Mouse (Mus musculus): Measurements from ENCODE around the gene Prim1.
"Not testable (repeated sequence)": the region's sequence is repeated elsewhere in the genome, so short reads cannot be mapped to it uniquely, and the experiment has no call there.

Gene Prim1

DNA sequence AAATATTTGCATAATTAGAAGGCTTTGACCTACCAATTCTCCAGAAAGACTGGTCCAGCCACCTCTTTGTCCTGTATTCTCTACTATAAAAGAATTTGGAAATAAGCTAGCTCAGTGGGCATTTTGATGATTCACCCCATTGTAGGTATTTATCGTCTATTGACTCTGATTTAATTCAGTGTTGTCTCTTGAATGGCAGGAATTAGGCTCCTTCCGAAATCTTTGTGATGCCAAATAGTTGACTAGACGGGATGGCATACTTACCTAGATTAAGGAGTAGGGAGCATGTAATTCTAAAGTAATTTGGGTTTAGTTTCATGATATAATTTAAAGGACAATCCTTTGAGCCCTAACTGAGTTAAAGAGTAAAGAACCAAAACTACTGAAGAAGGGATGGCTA lies 23.0 kb downstream of the Prim1 start:
- DNase-seq (ENCODE audit: low spot score in 2 of 2) = no peak

DNA sequence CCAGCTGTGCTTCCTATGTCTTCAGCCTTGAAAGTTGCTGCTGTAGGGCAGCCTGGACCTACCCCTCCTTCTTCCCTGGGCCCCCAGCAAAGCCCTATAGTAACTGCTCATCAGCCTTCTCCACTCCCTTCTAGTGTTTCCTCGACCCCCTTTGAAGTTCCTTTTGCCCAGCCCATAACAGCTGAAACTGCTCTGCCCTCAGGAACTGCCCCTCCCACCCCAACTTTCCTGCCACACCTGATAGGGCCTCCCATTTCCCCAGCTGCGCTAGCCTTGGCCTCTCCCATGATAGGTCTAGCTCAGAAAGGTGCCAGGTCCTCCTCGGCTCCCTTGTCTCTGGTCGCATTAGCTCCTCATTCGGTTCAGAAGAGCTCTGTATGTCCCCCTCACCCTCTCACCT lies 24.2 kb downstream of the Prim1 start:
- no peak for DNase-seq (ENCODE audit: low spot score in 2 of 2)

DNA sequence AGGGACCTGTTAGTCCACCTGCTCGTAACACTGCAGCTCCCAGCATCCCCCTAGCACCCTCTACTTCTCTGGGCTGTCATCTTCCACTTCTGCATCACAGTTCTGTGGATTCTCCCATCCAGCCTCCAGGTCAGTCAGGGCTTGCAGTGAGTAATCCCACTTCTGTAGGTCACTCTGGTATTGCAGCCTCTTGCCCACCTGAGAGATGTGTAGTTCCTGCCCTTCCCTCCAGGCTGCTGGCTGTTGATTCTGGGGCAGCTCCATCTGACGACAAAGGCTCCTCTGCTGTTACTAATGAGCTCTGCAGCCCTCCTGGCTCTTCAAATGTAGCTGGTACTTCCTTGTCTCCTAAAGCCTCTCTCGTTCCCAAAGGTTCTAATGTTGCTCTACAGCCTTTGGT lies 24.9 kb downstream of the Prim1 start:
- no peak for DNase-seq (ENCODE audit: low spot score in 2 of 2)

DNA sequence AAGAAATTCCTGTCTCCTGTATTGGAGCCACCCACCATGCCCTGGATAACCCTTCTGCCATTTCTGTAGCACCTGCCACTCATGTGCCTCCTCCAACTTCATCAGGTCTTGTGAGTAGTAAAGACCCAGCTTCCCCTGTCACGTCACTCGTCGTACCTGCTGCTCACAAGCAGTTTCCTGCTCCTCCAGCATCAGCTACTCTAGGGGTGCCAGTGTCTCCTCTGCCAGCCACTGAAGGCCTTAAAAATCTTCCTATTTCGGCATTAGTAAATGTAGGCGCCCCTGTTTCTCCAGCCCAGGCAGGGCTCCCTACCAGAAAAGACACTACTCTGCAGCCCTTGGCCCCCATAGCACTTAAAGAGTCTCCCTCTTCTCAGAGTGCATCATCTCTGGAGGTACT lies 25.3 kb downstream of the Prim1 start:
- no peak for DNase-seq (ENCODE audit: low spot score in 2 of 2)

DNA sequence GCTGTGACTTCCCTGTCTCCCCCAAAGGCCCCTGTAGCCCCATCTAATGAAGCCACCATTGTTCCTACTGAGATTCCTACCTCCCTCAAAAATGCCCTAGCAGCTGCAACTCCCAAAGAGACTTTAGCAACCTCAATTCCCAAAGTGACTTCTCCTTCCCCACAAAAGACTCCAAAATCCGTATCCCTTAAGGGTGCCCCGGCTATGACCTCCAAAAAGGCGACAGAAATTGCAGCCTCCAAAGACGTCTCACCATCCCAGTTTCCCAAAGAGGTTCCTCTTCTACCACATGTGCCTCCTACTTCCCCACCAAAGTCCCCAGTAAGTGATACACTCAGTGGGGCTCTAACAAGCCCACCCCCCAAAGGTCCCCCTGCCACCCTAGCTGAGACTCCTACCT lies 26.7 kb downstream of the Prim1 start:
- no peak for DNase-seq (ENCODE audit: low spot score in 2 of 2)

DNA sequence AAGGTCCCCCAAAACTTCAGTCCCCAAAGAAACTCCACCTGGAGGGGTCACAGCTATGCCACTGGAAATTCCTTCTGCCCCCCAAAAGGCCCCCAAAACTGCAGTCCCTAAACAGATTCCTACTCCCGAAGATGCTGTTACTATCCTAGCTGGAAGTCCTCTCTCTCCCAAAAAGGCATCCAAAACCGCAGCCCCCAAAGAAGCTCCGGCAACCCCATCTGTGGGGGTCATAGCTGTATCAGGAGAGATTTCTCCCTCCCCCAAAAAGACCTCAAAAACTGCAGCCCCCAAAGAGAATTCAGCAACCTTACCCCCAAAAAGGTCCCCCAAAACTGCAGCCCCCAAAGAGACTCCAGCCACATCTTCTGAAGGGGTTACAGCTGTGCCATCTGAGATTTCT lies 27.5 kb downstream of the Prim1 start:
- no peak for DNase-seq (ENCODE audit: low spot score in 2 of 2)

DNA sequence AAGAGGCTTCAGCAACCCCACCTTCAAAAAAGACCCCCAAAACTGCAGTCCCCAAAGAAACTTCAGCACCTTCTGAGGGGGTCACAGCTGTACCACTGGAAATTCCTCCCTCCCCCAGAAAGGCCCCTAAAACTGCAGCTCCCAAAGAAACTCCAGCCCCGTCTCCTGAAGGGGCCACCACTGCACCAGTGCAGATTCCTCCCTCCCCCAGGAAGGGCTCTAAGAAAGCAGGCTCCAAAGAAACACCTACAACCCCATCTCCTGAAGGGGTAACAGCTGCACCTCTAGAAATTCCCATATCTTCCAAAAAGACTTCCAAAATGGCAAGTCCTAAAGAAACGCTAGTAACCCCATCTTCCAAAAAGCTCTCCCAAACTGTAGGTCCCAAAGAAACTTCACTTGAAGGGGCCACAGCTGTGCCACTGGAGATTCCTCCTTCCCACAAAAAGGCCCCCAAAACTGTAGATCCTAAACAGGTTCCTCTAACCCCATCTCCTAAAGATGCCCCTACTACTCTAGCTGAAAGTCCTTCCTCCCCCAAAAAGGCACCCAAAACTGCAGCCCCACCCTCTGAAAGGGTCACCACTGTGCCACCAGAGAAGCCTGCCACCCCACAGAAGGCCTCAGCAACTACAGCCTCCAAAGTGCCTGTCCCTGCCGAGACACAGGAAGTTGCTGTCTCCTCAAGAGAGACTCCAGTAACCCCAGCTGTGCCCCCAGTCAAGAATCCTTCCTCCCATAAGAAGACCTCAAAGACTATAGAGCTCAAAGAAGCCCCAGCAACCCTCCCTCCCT lies 28.3 kb downstream of the Prim1 start:
- no peak for DNase-seq (ENCODE audit: low spot score in 2 of 2)

DNA sequence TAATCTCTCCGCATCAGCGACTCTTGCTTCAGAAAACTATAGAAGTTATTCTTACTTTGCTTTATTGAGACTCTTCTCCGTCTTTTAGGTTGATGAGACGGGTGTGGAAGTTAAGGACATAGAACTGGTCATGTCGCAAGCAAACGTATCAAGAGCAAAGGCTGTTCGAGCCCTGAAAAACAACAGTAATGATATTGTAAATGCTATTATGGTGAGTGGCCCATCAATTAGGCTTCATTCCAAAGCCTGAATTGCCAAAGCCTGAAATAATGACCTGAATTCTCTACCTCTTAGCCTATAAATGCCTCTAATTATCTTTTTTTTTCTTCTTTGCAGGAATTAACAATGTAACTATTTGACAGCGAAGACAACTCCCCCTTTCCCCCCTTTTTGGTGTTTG lies 33.2 kb downstream of the Prim1 start:
- DNase-seq (ENCODE audit: low spot score in 2 of 2) = no peak

DNA sequence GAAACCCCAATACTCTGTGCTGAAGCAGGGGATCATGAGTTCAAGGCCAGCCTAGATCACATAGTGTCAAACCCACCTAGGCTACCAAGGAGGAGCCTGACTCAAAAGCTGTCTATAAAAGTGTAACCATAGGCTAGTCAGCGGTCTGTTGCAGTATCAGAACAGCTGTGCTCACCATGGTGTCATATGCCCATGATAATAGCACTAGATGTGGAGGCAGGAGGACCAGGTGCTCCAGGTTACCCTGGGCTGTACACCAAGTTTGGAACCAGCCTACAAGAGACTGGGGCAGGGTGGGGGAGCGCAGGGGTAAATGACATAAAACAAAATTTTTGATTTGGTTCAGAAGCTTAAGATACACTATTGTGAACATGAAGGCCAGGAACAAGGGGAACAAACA lies 34.8 kb downstream of the Prim1 start:
- no peak for DNase-seq (ENCODE audit: low spot score in 2 of 2)

DNA sequence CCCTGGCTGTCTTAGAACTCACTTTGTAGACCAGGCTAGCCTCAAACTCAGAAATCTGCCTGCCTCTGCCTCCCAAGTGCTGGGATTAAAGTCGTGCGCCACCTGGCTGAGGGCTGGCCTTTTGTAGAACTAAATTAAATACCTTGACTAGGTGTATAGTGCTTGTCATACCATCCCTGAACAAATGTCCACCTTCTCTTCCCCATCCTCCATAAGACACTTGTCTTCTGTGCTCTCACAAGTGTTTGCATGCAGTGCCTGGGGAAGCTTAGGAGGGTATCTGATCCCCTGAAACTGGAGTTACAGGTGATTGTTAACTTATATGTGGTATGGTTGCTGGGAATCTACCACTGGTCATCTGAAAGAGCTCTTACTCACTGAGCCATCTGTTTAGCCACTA lies 35.4 kb downstream of the Prim1 start:
- DNase-seq (ENCODE audit: low spot score in 2 of 2) = no peak

DNA sequence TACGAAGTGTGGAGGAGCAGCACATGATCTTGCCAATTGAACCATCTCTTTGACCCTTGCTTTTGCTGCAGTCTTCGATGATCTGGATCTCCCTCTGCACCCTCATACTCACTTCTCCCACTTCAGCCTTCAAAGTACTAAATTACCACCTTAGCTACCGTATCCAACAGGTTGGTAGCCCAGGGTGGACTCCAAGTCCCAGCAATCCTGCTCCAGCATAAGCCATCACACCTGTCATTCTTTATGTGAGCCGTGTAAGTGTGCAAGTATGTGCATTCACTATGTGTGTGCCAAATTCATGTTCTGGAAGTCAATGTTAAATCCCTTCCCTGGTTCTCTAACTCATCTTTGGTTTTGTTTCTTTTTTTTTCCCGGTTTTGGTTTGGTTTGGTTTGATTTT lies 36.6 kb downstream of the Prim1 start:
- DNase-seq (ENCODE audit: low spot score in 2 of 2) = no peak

DNA sequence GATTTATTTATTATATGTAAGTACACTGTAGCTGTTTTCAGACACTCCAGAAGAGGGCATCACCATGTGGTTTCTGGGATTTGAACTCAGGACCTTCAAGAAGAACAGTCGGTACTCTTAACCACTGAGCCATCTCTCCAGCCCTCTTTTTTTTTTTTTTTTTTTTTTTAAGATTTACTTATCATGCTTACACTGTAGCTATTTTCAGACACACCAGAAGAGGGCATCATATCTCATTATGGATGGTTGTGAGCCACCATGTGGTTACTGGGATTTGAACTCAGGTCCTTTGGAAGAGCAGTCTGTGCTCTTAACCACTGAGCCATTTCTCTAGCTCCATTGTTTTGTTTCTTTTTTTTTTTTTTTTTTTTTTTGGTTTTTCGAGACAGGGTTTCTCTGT lies 37.2 kb downstream of the Prim1 start:
- DNase-seq (ENCODE audit: low spot score in 2 of 2) = not testable (repeated sequence)

DNA sequence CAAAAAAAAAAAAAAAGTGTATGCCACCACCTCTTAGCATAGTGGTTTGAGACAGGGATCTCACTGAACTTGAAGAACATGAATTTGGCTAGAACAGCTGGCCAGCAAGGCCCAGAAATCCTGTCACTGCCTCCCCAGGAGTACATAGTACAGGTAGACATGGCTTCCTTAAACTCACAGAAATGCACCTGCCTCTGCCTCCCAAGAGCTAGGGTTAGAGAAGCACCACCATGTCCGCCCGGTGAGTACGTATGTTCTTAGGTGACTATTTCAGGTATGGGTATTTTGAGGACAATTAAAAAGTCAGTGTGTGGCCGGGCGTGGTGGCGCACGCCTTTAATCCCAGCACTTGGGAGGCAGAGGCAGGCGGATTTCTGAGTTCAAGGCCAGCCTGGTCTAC lies 38.0 kb downstream of the Prim1 start:
- no peak for DNase-seq (ENCODE audit: low spot score in 2 of 2)

DNA sequence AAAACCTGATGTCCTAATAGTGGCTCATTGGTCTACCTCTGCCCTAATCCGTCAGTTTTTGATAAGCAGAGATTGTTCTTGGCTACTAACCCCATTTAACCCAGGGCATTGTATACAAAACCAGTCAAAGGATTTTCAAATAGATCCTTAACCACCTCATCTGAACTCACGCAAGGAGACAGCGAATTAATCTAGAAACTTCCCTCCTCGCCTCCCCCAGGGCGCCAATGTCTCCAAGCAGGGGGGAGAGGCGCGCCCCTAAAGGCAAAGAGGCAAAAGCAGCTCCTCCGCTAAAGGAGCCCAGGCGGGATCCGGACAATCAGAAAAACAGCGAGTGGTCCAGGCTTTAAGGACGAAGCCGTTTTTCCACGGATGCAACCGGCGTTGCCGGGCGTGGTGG lies 43.2 kb downstream of the Prim1 start:
- DNase-seq (ENCODE audit: low spot score in 2 of 2) = no peak

DNA sequence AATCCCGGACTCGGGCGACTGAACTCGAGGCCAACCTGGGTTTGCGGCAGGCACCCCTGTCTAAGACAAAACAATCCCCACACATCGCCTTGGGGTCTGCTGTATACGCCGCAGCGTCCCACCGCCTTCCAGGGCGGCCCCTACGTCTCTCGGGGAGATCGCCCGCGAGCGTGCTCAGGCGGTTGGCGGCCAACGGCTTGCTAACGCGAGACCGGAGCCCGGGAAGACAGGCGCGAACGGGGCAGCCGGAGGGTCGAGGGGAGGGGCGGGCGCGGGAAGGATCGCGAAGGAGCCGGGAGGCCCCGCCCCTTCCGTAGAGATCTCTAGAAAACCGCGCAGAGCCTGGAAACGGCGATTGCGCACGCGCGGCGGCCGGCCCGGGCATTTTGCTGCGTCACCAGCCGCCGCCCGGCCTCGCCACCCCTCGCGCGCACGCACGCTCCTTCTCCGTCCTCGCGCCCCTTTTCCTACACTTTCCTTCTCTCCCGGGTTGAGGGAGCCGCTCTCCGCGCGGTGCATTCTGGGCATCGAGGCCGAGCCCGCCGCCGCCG lies 43.7 kb downstream of the Prim1 start, which contains the start of gene Ptges3:
Gene Ptges3 (plus strand): TSS at position 354 of the 551 bp plus-strand sequence.
- DNase-seq (ENCODE audit: low spot score in 2 of 2) = peak; percentile 94 to 97

DNA sequence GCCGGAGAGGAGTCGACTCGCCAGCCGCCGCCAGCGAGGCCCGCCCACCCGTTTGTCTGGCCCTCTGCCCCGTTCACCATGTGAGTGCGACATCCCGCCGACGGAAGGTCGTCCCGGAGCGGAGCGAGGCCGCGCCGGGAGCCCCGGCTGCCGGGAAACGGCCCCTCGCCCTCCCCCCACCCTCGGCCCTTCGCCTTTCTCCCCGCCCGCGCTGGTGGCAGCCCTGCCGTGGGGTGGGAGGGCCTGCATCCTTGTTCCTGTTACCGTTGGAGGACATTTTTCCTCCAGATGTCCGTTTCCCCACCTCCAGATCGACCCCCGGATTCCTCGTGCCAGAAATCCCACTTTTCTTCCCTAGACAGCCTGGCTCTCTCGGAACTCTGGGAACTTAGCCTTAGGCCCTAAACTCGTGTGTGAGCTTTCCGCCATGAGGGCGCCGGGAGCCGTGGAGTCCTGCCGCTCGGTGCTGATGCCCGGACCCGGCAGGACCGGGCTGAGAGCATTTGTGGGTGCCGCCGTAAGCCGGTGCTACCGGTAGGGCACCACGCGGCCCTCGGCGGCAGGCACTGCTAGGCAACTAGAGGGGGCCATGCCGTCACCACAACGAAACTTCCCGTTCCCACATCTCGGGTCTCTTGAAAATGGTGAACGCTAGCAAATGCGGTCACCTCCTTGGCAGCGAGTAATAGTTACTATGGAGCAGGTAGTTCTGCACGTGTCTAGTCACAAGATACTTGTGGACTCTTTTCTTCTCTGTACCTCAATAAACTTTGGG lies 44.4 kb downstream of the Prim1 start:
- DNase-seq (ENCODE audit: low spot score in 2 of 2) = peak; percentile 48 to 59

DNA sequence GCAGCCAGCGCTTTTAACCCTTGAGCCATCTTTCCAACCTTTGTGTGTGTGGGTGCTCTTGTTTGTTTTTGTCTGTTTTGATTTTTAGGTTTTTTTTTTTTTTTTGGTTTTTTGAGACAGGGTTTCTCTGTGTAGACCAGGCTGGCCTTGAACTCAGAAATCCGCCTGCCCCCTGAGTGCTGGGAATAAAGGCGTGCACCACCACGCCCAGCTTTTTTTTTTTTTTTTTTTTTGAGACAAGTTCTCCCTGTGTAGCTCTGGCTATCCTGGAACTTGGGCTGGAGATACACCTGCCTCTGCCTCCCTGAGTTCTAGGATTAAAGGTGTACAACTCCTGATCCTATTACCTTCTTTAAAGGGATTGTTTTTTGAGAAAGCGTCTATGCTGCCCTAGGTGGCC lies 46.1 kb downstream of the Prim1 start:
- DNase-seq (ENCODE audit: low spot score in 2 of 2) = no peak

DNA sequence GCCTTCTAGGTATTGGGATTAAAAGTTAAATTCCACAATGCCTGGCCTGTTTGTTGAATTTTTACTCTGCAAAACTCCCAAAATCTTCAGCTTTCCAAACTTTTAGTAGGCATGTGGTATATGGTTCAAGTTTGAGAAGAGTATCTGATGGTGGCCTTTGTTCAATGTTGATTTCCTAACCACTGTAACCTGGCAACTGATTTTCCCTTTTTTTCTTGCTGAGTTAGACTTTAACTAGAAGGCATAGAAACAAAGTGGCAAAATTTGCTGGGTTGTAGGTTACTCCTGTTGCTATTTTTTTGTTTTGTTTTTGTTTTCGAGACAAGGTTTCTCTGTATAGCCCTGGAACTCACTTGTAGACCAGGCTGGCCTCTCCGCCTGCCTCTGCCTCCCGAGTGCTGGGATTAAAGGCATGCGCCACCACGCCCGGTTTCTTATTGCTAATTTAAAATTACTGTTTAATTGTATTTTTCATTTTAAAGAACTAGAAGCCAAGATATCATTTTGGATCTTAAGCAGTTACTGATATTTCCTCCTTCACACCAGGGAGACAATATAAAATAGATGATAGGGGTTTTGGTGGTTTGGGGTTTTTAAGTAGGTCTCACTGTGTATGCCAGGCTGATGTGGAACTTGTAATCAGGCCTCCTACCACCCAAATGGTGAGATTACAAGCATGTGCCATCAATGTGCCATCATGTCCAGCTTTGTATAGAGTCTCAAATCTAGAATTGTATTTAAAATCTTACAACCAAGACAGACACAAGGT lies 47.4 kb downstream of the Prim1 start:
- no peak for DNase-seq (ENCODE audit: low spot score in 2 of 2)

DNA sequence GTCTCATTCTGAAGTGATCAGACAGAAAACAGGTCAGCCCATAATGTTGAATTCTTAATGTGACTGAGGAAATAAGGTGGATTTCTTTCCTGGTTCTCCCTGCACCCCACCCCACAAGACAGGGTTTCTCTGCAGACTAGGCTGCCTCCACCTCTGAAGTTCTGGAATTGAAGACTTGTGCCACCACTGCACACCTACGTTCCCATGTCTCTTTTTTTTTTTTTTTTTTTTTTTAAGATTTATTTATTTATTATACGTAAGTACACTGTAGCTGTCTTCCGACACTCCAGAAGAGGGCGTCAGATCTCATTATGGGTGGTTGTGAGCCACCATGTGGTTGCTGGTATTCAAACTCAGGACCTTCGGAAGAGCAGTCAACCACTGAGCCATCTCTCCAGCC lies 51.1 kb downstream of the Prim1 start:
- DNase-seq (ENCODE audit: low spot score in 2 of 2) = no peak

DNA sequence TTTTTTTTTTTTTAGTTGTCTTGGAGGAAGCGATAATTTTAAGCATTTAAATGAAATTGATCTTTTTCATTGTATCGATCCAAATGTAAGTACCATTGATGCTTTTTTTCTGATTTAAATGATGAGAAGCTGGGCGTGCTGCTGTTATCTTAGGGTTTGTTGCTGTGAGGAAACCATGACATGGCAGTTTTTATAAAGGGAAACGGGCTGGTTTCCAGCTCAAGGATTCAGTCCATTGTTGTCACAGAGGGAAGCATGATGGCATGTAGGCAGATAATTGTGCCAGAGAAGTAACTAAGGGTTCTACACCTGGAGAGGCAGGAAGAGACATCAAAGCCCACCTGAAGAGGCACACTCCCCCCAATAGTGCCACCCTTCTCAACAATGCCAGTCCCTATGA lies 54.2 kb downstream of the Prim1 start:
- DNase-seq (ENCODE audit: low spot score in 2 of 2) = peak in 1 of 2 experiments; percentile 36

DNA sequence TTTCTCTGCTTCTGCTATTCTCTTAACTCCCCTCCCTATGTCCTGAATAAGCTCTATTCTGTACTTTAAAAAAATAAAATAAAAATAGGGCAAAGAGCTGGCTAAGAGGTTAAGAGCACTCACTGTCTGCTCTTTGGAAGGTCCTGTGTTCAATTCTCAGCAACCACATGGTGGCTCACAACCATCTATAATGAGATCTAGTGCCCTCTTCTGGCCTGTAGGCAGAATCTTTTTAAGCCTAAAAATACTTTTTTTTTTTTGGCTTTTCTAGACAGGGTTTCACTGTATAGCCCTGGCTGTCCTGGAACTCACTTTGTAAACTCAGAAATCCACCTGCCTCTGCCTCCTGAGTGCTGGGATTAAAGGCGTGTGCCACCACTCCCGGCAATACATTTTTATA lies 55.5 kb downstream of the Prim1 start:
- DNase-seq (ENCODE audit: low spot score in 2 of 2) = not testable (repeated sequence)

DNA sequence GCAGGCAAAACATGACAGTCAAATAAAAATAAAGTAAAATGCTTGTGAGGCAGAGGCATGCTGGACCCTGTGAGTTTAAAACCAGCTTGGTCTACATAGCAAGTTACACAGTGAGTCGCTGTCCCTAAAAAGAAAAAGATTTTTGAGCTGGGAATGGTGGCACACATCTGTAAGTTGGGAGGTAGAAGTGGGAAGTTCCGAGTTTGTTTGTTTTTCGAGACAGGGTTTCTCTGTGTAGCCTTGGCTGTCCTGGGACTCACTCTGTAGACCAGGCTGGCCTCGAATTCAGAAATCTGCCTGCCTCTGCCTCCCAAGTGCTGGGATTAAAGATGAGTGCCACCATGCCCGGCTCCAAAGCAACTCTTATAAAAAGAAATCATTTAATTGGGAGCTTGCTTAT lies 63.3 kb downstream of the Prim1 start:
- DNase-seq (ENCODE audit: low spot score in 2 of 2) = not testable (repeated sequence)
